Mouse (Mus musculus): Measurements from ENCODE around the gene Zmynd15. TPM values are rescaled to one million over a fixed set of nuclear protein-coding genes. Genes with fewer than 3 reads are reported as not detected.
"Not testable (repeated sequence)": the region's sequence is repeated elsewhere in the genome, so short reads cannot be mapped to it uniquely, and the experiment has no call there.

Zmynd15 gene
- polyA plus RNA-seq, 1 experiment, result 0.04 TPM

- no peak for TF ChIP-seq CTCF (IDR thresholded peaks at IDR 0.05; ENCODE audit: control insufficient read depth, insufficient read depth, insufficient read length)
- TF ChIP-seq MYOG (IDR thresholded peaks at IDR 0.05; ENCODE audit: control insufficient read depth, extremely low read depth, insufficient read length), result no peak
- TF ChIP-seq MYOD1 (IDR thresholded peaks at IDR 0.05; ENCODE audit: control insufficient read depth, insufficient read length, low read depth), result no peak
- H3K27me3 ChIP-seq (ENCODE audit: control insufficient read depth, insufficient read depth, insufficient read length), result peaks cover 5% of the 10 kb centered on the region
- no peaks in the 10 kb centered on the region for H3K79me3 ChIP-seq (ENCODE audit: low read depth)
- no peak overlapping the region for H3ac ChIP-seq (ENCODE audit: control insufficient read depth, insufficient read length, low read depth)
- no peaks in the 10 kb centered on the region for H3K79me2 ChIP-seq (ENCODE audit: control insufficient read depth, insufficient read depth)
- no peak overlapping the region for H3K4me3 ChIP-seq (ENCODE audit: insufficient read depth, poor library complexity, severe bottlenecking)
- H3K36me3 ChIP-seq (ENCODE audit: control insufficient read depth, insufficient read depth), result no peaks in the 10 kb centered on the region
Observed at GRCm38 (mm10) chr11:70418199-70418598, 41.0 kb upstream of the Zmynd15 start.

GRCm38 (mm10) chr11:70419486-70419885, 39.7 kb upstream of the Zmynd15 start:
- Histone ChIP-seq H3K36me3 (ENCODE audit: control insufficient read depth, insufficient read depth) (no peaks in the 10 kb centered on the region), H3ac (ENCODE audit: control insufficient read depth, insufficient read length, low read depth) (no peak overlapping the region), H3K79me2 (ENCODE audit: control insufficient read depth, insufficient read depth) (no peaks in the 10 kb centered on the region), H3K79me3 (ENCODE audit: low read depth) (no peaks in the 10 kb centered on the region), H3K4me3 (ENCODE audit: insufficient read depth, poor library complexity, severe bottlenecking) (no peak overlapping the region), H3K27me3 (ENCODE audit: control insufficient read depth, insufficient read depth, insufficient read length) (peaks cover 9% of the 10 kb centered on the region)
- TF ChIP-seq CEBPB (IDR thresholded peaks at IDR 0.05; ENCODE audit: low read depth) (no peak), MYOG (IDR thresholded peaks at IDR 0.05; ENCODE audit: control insufficient read depth, extremely low read depth, insufficient read length) (no peak), FOSL1 (IDR thresholded peaks at IDR 0.05; ENCODE audit: insufficient read depth, low read length, poor library complexity, severe bottlenecking) (no peak), MAX (IDR thresholded peaks at IDR 0.05) (no peak), CTCF (IDR thresholded peaks at IDR 0.05; ENCODE audit: control insufficient read depth, insufficient read depth, insufficient read length) (no peak), USF1 (IDR thresholded peaks at IDR 0.05; ENCODE audit: low read depth) (no peak), MYOD1 (IDR thresholded peaks at IDR 0.05; ENCODE audit: control insufficient read depth, insufficient read length, low read depth) (no peak)

GRCm38 (mm10) chr11:70426598-70426997, 32.6 kb upstream of the Zmynd15 start:
- not testable (repeated sequence) for H3ac ChIP-seq (ENCODE audit: control insufficient read depth, insufficient read length, low read depth); H3K4me3 ChIP-seq (ENCODE audit: insufficient read depth, poor library complexity, severe bottlenecking); H3K79me2 ChIP-seq (ENCODE audit: control insufficient read depth, insufficient read depth); H3K27me3 ChIP-seq (ENCODE audit: control insufficient read depth, insufficient read depth, insufficient read length); H3K79me3 ChIP-seq (ENCODE audit: low read depth); H3K36me3 ChIP-seq (ENCODE audit: control insufficient read depth, insufficient read depth)

- peaks cover 24% of the 10 kb centered on the region for H3K79me2 ChIP-seq (ENCODE audit: control insufficient read depth, insufficient read depth)
- no peak overlapping the region for H3ac ChIP-seq (ENCODE audit: control insufficient read depth, insufficient read length, low read depth)
- H3K36me3 ChIP-seq (ENCODE audit: control insufficient read depth, insufficient read depth), result peaks cover 11% of the 10 kb centered on the region
- H3K79me3 ChIP-seq (ENCODE audit: low read depth), result peaks cover 13% of the 10 kb centered on the region
- no peaks in the 10 kb centered on the region for H3K27me3 ChIP-seq (ENCODE audit: control insufficient read depth, insufficient read depth, insufficient read length)
- peak overlapping the region; percentile 16 for H3K4me3 ChIP-seq (ENCODE audit: insufficient read depth, poor library complexity, severe bottlenecking)
- TF ChIP-seq CEBPB (IDR thresholded peaks at IDR 0.05; ENCODE audit: low read depth) (no peak), USF1 (IDR thresholded peaks at IDR 0.05; ENCODE audit: low read depth) (no peak), CTCF (IDR thresholded peaks at IDR 0.05; ENCODE audit: control insufficient read depth, insufficient read depth, insufficient read length) (no peak), FOSL1 (IDR thresholded peaks at IDR 0.05; ENCODE audit: insufficient read depth, low read length, poor library complexity, severe bottlenecking) (no peak), MYOD1 (IDR thresholded peaks at IDR 0.05; ENCODE audit: control insufficient read depth, insufficient read length, low read depth) (no peak), MYOG (IDR thresholded peaks at IDR 0.05; ENCODE audit: control insufficient read depth, extremely low read depth, insufficient read length) (no peak)
Observed at GRCm38 (mm10) chr11:70431574-70431973, 27.7 kb upstream of the Zmynd15 start.

- H3K36me3 ChIP-seq (ENCODE audit: control insufficient read depth, insufficient read depth), result peaks cover 18% of the 10 kb centered on the region
- TF ChIP-seq CTCF (IDR thresholded peaks at IDR 0.05; ENCODE audit: control insufficient read depth, insufficient read depth, insufficient read length) (peak; percentile 36), MYOG (IDR thresholded peaks at IDR 0.05; ENCODE audit: control insufficient read depth, extremely low read depth, insufficient read length) (no peak), USF1 (IDR thresholded peaks at IDR 0.05; ENCODE audit: low read depth) (peak; percentile 62), MYOD1 (IDR thresholded peaks at IDR 0.05; ENCODE audit: control insufficient read depth, insufficient read length, low read depth) (no peak), MAX (IDR thresholded peaks at IDR 0.05) (peak; percentile 92), FOSL1 (IDR thresholded peaks at IDR 0.05; ENCODE audit: insufficient read depth, low read length, poor library complexity, severe bottlenecking) (no peak), CEBPB (IDR thresholded peaks at IDR 0.05; ENCODE audit: low read depth) (no peak)
- H3K79me2 ChIP-seq (ENCODE audit: control insufficient read depth, insufficient read depth), result peaks cover 24% of the 10 kb centered on the region
- H3K4me3 ChIP-seq (ENCODE audit: insufficient read depth, poor library complexity, severe bottlenecking), result peak within 1 kb of the TSS; percentile 79
- H3ac ChIP-seq (ENCODE audit: control insufficient read depth, insufficient read length, low read depth), result peak within 1 kb of the TSS; percentile 69
- peaks cover 13% of the 10 kb centered on the region for H3K79me3 ChIP-seq (ENCODE audit: low read depth)
- H3K27me3 ChIP-seq (ENCODE audit: control insufficient read depth, insufficient read depth, insufficient read length), result no peaks in the 10 kb centered on the region
Observed at GRCm38 (mm10) chr11:70432048-70432894, 27.0 kb upstream of the Zmynd15 start, which contains the start of gene Arrb2. Gene Arrb2, plus strand, starts transcription at chr11:70432635.

Data from C2C12 (cell line).